Mouse (Mus musculus): ENCODE data around the gene Dact3. TPM values are rescaled to one million over a fixed set of nuclear protein-coding genes. Genes with fewer than 3 reads are reported as not detected.

The Dact3 gene
- total and polyA plus RNA-seq, 3 experiments: 0.31 to 2.1 TPM; not detected in 1

DNA sequence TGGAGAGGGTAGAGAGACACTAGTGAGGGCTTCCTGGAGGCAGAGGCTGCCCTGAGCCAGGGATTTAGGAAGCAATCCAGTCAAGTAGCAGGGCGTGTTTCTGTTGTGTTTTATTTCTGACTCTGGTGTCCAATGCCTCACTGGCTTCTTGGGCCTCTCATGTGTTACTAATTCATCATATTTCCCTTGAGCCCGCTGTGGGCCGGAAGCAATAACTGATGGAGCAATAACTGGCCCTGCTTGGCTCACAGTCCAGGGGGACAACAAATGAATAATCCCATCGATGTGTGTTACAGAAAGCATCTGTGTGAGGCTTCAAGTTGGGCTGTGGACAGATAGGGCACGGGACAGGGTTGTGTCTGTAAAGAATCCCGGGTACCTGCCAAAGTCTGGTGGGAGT is 37.2 kb downstream of the Dact3 start:
- Histone ChIP-seq H3K36me3 (ENCODE audit: control insufficient read depth in 1 of 2, insufficient read depth in 2 of 2, low read length in 2 of 2) (peaks cover 0 to 20% of the 10 kb centered on the region in 2 experiments), H3K9me3 (replicated peaks; ENCODE audit: insufficient read depth, low read length) (no peaks in the 10 kb centered on the region), H3K4me1 (ENCODE audit: control insufficient read depth in 1 of 2, insufficient read depth in 2 of 2, low read length in 2 of 2) (peaks cover 2 to 27% of the 10 kb centered on the region in 2 experiments), H3K27me3 (ENCODE audit: control insufficient read depth in 1 of 2, insufficient read depth in 2 of 2, low read length in 2 of 2) (no peaks in the 10 kb centered on the region), H3K79me2 (ENCODE audit: control insufficient read depth, insufficient read depth, low read length, poor library complexity) (peaks cover 17% of the 10 kb centered on the region), H3K4me3 (ENCODE audit: control insufficient read depth in 1 of 2, insufficient read depth in 1 of 2, low read depth in 2 of 2, low read length in 2 of 2) (no peak overlapping the region), H3K27ac (ENCODE audit: control insufficient read depth, low read depth, low read length) (no peak overlapping the region), H3K9ac (ENCODE audit: control insufficient read depth, low read depth, low read length, poor library complexity, severe bottlenecking) (no peak overlapping the region)
- TF ChIP-seq USF1 (IDR thresholded peaks at IDR 0.05; ENCODE audit: low read depth, low read length) (no peak), UBTF (IDR thresholded peaks at IDR 0.05; ENCODE audit: borderline replicate concordance, insufficient read depth, low read depth, low read length) (no peak), ZMIZ1 (IDR thresholded peaks at IDR 0.05; ENCODE audit: low read depth, low read length) (no peak), ZC3H11A (IDR thresholded peaks at IDR 0.05; ENCODE audit: low read depth, low read length) (no peak), POLR2AphosphoS5 (IDR thresholded peaks at IDR 0.05; ENCODE audit: borderline replicate concordance, low read depth, low read length) (no peak), TBP (IDR thresholded peaks at IDR 0.05; ENCODE audit: low read depth, low read length) (no peak), CHD1 (IDR thresholded peaks at IDR 0.05; ENCODE audit: low read depth, low read length) (no peak), SIN3A (IDR thresholded peaks at IDR 0.05; ENCODE audit: low read length) (no peak), ETS1 (IDR thresholded peaks at IDR 0.05; ENCODE audit: low read depth, low read length) (no peak), GABPA (IDR thresholded peaks at IDR 0.05; ENCODE audit: low read depth, low read length) (no peak), KAT2A (conservative IDR thresholded peaks at IDR 0.05; ENCODE audit: low read depth, low read length) (no peak), ELF1 (IDR thresholded peaks at IDR 0.05; ENCODE audit: low read depth, low read length) (no peak), RAD21 (IDR thresholded peaks at IDR 0.05; ENCODE audit: low read depth, low read length) (no peak), ZKSCAN1 (IDR thresholded peaks at IDR 0.05; ENCODE audit: low read depth, low read length) (no peak)
- DNase-seq (ENCODE audit: low read depth, low spot score): no peak

DNA sequence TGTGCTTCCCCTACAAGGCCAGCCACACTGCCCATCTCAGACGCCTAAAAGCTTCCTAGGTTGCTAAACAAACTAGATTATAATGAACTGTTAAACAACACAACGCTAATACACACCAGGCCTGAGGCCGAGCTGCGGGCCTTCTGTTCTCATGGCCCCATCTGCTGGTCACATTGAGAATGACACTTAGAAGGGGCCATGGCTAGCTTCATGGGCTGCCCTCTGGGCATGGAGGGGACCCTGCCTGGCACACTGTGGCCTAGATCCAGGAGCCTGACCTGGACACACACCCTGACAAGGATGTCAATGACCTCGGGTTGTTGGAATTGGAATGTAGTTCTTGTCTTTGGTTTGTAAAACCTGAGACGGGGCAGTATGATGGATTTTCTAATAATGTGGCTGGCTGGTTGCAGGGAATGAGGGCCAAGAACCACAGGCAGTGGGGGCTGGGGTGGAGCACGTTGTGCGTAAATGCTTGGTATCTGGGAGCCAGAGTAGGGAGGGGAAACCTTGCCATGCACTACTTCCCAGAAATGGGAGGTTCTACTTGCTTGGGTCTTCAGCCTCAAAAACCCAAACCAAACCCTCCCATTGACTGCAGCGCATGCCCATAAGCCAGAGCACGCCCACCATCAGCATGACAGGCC is 38.8 kb downstream of the Dact3 start:
- H3K27me3 ChIP-seq (ENCODE audit: control insufficient read depth in 1 of 2, insufficient read depth in 2 of 2, low read length in 2 of 2): no peaks in the 10 kb centered on the region
- H3K9me3 ChIP-seq (replicated peaks; ENCODE audit: insufficient read depth, low read length): no peaks in the 10 kb centered on the region
- H3K27ac ChIP-seq (ENCODE audit: control insufficient read depth, low read depth, low read length): no peak overlapping the region
- H3K9ac ChIP-seq (ENCODE audit: control insufficient read depth, low read depth, low read length, poor library complexity, severe bottlenecking): peak overlapping the region; percentile 42
- H3K36me3 ChIP-seq (ENCODE audit: control insufficient read depth in 1 of 2, insufficient read depth in 2 of 2, low read length in 2 of 2): peaks cover 0 to 16% of the 10 kb centered on the region in 2 experiments
- no peak overlapping the region for H3K4me3 ChIP-seq (ENCODE audit: control insufficient read depth in 1 of 2, insufficient read depth in 1 of 2, low read depth in 2 of 2, low read length in 2 of 2)
- H3K4me1 ChIP-seq (ENCODE audit: control insufficient read depth in 1 of 2, insufficient read depth in 2 of 2, low read length in 2 of 2): peaks cover 2 to 22% of the 10 kb centered on the region in 2 experiments
- peak; percentile 82 for DNase-seq (ENCODE audit: low read depth, low spot score)
- peaks cover 6% of the 10 kb centered on the region; the same call in 1 of the 2 replicates for H3K79me2 ChIP-seq (ENCODE audit: control insufficient read depth, insufficient read depth, low read length, poor library complexity)
- TF ChIP-seq SIN3A (IDR thresholded peaks at IDR 0.05; ENCODE audit: low read length) (peak; percentile 62), TBP (IDR thresholded peaks at IDR 0.05; ENCODE audit: low read depth, low read length) (no peak), MYB (IDR thresholded peaks at IDR 0.05; ENCODE audit: low read depth, low read length) (no peak), GABPA (IDR thresholded peaks at IDR 0.05; ENCODE audit: low read depth, low read length) (no peak), BHLHE40 (IDR thresholded peaks at IDR 0.05; ENCODE audit: borderline replicate concordance, low read depth, low read length) (no peak), E2F4 (IDR thresholded peaks at IDR 0.05; ENCODE audit: borderline replicate concordance, low read depth, low read length) (no peak), UBTF (IDR thresholded peaks at IDR 0.05; ENCODE audit: borderline replicate concordance, insufficient read depth, low read depth, low read length) (no peak), TCF12 (IDR thresholded peaks at IDR 0.05; ENCODE audit: low read depth, low read length) (no peak), MYC (IDR thresholded peaks at IDR 0.05; ENCODE audit: low read depth, low read length) (0 out of 2 replicates have a peak, but pooled peaks have one; percentile 32), ETS1 (IDR thresholded peaks at IDR 0.05; ENCODE audit: low read depth, low read length) (no peak), TAL1 (IDR thresholded peaks at IDR 0.05; ENCODE audit: low read length) (no peak), KAT2A (conservative IDR thresholded peaks at IDR 0.05; ENCODE audit: low read depth, low read length) (no peak), POLR2A (IDR thresholded peaks at IDR 0.05; ENCODE audit: control insufficient read depth in 1 of 2, insufficient read depth in 1 of 2, low read depth in 1 of 2, low read length in 2 of 2, poor library complexity in 1 of 2) (no peak), CHD1 (IDR thresholded peaks at IDR 0.05; ENCODE audit: low read depth, low read length) (no peak), MAX (IDR thresholded peaks at IDR 0.05; ENCODE audit: low read length) (no peak), MAZ (IDR thresholded peaks at IDR 0.05; ENCODE audit: low read depth, low read length) (no peak), MAFK (IDR thresholded peaks at IDR 0.05; ENCODE audit: borderline replicate concordance, low read depth, low read length) (no peak), NRF1 (IDR thresholded peaks at IDR 0.05; ENCODE audit: insufficient read depth, low read depth, low read length, poor library complexity, severe bottlenecking) (no peak), NELFE (IDR thresholded peaks at IDR 0.05; ENCODE audit: low read depth, low read length) (no peak), GATA1 (IDR thresholded peaks at IDR 0.05; ENCODE audit: low read depth, low read length) (no peak), RCOR1 (IDR thresholded peaks at IDR 0.05; ENCODE audit: low read depth, low read length) (no peak), ELF1 (IDR thresholded peaks at IDR 0.05; ENCODE audit: low read depth, low read length) (no peak), JUND (IDR thresholded peaks at IDR 0.05; ENCODE audit: low read depth, low read length) (no peak)

Measured in MEL (cell line).